Mouse (Mus musculus) urinary bladder, postnatal 4 days (tissue): Measurements from ENCODE around the gene Sp100.

ENCODE experiments used
- DNase-seq, 2 experiments: peaks; one replicate each; pipeline ENCODE4 v3.0.0; 2021 to 2022; ENCODE audit warnings: low spot score in 2 of 2

Gene Sp100

DNA sequence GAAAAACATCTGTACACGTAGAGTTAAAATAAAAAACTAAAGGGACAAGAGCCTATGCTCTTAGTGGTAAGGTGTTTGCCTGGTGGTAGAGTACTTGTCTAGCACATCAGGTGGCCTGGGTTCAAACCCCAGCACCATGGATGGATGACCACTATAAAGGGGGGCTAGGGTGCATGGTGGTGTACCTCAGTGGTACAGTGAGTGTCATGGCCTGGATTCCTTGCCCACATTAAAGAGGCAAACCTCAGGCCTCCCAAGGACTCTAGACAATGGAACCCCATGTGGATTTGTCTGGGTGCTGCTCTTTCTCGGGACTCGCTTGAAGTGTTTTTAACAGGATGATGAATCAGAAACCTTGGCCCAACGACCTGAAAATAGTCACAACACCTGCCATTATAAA, 52.7 kb downstream of the Sp100 start:
- DNase-seq: no peak

DNA sequence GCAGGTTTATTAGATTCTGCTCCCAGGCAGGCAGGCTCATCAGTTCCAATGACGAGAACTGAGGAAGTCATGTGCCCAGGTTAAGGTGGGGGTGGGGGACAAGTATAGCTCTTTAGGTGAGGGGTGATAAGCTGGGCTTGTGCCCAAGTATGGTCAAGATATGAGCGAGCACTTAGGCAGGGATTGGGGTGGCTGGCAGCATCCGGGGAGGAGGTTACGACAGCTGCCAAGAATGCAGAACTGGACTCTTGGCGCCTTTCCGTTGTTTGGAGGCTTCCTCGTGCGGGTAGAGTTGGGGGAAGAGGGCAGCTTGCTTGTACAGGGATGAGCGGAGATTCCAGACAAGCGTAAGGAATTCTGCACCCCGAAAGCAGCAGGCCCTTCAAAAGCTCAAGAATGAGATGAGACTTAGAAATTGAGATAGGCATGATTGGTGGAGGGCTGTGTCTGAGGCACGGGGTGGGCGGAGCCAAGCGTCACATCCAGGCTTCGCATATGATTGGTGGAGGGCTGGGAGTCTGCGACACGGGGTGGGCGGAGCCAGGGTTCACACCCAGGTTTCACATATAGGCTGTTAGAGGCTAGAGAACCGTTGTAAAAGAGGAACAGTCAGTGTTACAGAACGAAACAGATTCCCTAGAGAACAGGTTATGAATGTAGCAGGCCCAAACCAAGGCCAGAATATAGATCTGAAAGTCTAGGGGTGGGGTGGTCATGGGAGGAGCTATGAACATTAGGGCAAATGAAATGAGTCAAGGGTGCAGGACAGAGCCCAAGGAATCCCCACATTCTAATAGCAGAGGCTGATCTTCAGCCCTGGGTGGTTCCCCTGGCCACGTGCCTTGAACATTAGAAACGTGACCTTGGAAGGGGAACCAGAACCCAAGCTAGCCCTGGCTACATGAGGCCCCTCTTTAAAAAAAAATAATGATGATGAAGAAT, 53.7 kb downstream of the Sp100 start:
- peak; percentile 74 to 83 for DNase-seq

DNA sequence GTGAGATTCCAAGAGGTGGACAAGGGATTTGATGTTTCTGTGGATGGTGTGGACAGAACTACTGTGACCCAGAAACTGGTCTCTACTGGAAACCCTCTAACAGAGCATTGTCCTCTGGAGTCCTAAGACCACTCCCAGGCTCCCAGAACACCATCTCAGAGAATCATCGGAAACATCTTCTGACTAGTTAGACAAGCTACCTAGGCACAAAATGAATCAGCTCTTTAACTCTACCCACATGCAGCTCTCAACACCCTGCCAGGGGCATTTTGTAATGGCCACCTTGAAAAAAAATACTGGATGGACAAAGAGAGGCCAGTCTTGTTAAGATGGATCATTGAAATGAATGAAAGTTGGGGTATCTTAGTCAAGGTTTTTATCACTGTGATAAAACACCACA, 55.8 kb downstream of the Sp100 start:
- no peak for DNase-seq

DNA sequence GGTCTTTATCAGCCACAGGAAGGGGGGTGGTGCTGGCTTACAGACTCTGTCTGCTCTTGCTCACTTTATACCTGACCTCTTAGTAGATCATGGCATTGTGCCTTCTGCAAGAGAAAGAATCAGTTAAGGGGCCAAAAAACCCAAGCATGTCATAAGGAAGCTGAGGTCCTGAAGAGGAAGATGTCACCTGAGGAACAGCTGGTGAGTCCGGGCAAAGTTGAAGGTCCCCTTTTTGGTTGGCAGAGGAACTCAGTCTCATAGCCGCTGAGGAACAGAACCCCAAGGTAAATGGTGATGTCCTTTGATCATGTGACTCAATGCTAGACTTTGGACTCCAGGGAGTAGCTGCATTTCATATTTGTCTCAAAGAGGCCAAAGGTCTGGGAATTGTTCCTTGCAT, 57.0 kb downstream of the Sp100 start:
- DNase-seq: no peak

DNA sequence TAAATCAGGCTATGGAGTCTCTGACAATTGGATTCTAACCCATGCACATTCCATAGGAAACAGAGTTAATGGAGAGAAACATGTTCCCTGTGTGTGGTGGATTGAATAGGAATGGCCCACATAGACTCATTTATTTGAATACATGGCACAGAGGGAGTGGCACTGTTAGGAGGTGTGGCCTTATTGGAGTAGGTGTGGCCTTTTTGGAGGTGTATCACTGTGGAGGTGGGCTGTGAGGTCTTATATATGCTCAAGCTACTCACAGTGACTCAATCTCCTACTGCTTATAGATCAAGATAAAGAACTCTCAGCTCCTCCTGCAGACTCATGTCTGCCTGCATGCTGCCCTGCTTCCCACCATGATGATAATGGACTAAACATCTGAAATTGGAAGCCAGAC, 64.7 kb downstream of the Sp100 start:
- DNase-seq: no peak

DNA sequence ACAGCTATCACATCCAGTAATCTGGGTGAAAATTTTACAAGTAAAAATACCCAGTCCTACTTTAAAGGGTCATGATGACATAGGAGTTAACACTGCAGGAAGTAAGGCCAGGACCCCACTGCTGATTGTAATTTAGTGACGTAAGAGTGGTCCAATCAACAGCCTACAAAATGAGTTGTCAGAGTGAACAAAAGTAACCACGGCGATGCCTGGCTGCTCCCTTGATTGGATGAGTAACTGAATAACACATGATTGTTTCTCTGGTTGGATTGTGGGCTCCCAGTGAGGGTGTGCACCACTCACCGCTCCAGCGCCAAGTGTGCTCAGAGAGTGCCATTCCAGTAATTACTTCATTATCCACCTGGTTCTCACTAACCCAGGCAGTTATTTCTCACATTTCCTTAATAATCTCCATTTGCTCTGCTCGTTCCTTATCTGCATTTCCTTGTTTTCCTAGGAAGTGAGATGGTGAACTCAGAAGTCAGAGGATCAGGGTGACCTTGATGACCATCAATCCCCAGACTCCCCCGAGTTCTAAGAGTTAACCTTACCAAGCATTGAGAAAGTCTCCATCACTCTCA, 66.7 kb downstream of the Sp100 start:
- no peak for DNase-seq

DNA sequence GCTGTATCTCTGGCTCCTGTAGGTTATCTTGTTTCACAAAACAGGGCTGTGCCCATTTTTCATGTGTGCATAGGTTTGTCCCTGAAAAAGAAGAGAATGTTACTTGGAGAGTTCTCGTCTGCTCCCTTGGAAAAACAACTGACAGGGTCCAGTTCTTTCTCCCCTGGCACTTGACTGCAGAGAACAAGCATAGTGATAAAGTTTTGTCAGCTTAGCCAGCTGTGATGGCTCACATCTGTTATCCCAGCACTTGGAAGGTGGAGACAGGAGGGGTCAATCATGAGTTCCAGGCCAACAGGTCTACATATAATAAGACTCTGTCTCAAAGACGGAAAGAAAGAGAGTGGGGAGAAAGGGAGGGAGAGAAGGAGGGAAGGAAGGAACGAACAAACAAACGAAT, 69.3 kb downstream of the Sp100 start:
- DNase-seq: no peak

DNA sequence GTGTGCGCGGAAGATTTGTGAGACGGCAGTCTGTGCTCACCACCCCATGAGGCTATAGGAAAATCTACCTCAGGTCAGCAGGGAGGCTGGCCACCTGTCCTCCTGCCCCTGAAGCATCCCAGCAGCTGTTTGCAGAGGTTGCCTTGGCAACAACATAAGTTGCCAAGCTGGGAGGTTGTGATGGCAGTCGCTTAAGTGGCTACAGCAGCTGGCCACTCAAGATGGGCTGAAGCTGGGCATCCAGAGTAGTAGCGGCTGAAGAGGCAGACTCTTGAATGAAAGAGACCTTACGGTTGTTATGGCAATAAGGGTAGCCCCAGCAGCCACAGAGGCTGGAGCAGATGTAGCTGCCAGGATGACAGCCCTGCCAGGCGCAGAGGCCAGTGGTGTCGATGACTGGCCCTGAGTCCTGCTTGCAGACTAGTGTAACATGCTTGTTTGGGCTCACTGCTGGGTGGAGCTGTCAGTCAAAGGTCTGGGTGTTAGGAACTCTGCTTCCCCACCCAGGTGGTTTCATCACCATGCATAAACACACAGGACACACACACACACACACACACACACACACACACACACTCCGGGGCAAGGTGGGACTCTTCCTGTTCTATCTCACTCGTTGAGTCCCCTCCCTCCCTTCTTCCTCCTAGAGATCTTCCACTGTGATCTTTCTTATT, 70.6 kb downstream of the Sp100 start:
- no peak for DNase-seq

DNA sequence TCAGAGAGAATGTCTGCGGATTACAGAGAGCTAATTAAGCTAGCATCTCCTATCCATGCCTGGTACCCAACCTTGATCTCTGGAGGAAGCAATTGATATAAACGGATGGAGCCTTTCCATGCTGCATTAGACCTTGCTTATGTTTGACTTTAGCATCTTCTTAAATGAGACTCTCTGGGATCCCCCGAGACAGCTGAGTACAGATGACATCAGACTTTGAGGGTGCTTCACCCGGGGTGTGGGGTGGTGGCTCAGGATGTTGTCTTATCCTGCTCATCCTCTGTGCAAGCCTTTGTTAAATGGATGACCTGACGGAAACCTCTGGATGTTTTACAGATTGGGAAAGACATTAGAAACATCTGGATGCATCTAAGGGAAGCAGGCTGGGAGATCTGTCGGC, 80.7 kb downstream of the Sp100 start:
- no peak for DNase-seq

DNA sequence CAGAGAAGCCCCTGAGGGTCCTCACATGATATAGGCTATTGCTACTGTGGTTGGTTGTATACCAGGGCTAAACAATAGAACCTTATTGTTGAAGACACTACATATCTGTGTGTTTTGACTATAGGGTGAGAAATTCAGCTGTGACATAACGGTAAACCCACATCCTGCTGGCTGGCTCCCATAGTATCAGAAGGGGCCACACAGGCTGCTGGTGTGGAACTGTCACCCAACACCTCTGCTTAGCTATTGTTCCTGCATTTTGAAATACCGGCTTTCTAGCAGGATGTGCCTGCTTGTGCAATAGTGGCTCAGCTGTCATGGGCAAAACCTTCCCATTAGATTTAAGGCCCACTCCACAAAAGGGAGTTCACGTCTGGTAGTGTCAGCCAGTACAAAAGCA, 82.8 kb downstream of the Sp100 start:
- DNase-seq: no peak

DNA sequence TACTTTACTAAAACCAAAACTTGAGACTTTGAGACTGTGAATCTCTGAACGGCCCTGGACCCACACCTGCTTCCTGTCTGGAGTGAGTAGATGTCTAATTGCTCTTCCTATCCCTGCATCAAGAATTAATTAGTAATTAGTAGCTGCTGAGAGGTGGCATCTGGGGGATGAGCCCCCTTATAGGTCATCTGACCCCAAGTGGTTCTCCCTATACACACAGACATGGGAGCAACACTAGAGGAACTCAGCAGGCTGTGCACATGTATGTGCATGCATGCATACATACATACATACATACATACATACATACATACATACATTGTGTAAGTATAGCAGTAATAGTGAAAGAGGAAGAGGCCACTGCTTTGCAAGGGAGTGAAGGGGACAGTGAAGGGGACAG, 84.7 kb downstream of the Sp100 start:
- no peak for DNase-seq

DNA sequence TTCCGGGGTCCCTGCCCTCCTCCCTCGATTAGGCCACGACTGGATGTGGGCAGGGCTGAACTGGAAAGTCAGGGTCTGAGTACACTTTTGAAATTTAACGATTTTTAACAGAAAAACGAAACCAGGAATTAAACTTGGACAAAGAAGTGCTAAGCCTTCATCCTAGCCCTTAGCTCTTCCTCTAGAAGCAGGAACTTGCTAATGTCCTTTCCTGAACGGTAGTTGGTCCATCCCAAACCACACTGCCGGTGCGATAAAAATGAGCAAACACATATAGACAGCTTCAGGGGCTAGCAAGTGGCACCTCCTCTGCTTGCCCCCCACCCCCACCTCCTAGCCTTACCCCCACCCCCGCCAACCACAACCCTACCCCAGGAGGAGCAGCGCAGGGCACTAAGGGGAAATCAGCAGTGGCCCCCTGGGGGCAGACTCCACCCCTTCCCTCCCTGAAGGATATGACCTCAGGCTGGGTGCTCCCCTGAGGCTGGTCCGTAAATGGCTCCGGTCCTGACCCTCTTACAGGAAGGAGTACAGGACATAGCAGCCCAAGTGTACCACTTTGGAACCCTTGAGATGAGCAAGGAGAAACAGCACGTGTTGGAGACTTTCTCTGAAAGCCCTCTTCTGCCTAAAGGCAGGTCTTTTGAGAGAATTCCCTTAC, 85.8 kb downstream of the Sp100 start:
- DNase-seq: no peak

DNA sequence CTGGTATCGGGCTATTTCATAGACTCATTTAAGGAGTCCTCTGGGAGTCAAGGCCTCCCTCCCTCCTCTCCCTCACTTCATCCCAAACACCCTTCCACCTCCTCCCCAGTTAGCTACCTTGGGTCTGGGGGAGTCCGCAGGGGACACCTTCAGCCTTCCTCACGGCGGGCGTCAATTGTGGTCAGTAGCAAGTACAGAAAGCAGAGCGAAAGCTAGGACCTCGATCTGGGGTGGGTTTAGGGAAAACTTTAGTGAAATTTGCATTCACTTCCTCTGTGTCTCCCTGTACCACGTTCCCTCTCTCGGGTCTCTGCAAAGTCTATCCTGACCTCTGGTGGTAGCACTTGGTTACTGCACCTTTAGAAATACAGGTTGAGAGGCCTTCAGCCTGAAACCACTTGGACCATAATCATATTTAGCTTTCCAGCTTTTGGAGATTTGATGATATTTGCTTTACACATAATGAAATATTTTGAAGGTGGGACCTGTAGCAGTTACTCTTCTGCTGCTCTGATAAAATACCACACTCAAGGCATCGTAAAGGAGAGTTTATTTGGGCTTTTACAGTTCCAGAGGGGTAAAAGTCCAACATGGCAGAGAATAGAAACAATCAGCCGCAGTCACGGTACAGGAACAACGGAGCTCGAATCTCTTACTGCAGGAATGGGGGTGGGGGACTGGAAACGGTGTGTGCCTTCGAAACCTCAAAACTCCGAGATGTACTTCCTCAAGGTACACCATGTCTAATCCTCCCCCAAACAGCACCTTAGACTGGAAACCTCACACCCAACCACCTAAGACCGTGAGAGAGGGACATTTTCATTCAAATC, 86.8 kb downstream of the Sp100 start:
- DNase-seq: peak; percentile 32 to 76

DNA sequence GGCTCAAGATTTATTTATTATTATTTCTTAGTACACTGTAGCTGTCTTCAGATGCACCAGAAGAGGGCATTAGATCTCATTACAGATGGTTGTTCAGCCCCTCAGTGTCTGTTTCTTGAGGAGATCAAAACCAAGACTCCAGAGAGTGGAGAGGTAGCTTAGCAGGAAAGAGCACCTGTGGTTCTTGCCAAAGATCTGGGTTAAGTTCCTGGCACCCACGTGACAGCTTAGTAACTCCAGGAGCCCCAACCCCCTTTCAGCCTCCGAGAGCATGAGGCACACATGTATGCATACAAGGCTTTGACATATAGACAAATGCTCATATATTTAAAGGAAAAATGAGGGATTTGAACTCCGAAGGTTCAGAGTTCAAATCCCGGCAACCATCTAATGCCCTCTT, 89.2 kb downstream of the Sp100 start:
- no peak for DNase-seq

DNA sequence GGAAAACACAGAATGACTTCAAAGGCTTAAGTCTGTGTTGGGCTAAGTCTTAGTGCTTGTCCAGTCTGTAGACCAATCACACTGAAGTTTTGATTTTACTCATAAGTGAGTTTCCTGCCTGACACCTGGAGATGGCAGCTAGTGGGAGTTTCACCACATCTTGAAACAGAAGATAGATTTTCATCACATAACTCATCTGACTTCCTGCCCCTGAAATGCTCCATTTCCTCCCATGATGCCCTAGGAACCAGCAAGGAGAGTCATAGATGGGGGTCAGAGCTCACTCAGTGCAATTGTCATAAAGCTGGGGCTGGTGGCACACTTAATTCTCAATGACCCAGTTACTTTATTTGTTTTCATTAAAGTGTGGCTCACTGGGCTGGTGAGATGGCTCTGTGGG, 90.0 kb downstream of the Sp100 start:
- no peak for DNase-seq

DNA sequence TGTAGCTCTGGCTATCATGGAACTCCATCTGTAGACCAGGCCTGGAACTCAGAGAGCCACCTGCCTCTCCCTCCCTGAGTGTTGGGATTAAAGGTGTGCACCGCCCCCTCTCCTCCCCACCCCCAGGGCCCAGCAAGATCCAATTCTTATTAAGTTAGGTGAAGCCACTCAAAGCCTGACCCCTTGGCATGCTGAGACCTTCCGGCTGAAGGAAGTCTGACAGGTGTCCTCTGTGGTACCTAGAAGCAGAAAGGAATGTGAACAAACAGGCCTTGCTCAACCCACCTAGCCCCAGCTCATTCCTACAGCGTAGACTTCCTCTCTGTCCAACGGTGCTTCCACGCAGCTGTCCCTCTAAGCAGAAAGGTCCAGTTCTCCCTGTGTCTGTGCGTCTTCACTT, 91.1 kb downstream of the Sp100 start:
- no peak for DNase-seq

DNA sequence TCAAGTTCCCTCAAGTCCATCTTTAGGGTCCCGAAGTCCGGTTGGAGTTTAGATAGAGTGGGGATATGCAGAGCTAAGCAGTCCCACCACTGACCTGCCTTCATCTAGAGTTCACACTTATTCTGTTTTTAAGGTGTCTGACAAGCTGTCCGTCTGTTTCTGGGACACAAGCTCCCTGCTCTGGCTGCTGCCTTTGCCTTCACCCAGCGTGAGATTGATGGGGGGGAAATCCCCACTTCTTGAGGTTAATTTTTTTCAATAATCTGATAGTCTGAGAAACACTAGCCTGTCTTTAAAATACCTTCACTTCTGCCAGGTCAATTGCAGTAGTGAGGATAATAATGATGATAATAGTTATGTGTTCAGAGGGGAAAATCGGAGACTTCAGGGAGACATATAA, 92.5 kb downstream of the Sp100 start:
- no peak for DNase-seq

DNA sequence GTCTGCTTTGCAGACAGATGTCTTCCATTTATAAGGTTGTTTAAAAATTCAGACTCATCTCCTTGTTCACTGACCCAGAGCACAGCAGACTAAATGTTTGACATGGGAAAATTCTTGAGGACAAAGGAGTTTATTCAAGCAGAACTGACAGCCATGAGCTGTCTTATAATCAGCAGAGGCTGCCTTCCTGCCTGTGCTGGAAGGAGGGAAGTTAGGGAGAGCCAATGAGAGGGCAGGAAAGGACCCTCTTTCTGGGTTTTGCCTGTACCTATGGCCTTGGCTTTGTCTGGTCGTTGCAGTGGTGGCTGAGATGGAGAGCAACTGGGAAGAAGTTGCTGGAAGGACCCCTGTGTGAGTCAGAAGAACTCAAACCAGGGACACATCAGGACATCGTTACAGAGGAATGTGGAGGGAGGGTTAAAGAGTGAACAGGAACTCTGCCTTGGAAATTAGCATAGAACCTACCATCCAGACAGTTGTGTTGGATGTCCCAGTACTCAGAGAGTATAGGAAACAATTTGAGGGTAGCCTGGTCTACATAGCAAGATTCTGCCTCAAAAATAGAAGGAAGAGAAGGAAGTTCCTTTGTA, 93.2 kb downstream of the Sp100 start:
- DNase-seq: no peak

DNA sequence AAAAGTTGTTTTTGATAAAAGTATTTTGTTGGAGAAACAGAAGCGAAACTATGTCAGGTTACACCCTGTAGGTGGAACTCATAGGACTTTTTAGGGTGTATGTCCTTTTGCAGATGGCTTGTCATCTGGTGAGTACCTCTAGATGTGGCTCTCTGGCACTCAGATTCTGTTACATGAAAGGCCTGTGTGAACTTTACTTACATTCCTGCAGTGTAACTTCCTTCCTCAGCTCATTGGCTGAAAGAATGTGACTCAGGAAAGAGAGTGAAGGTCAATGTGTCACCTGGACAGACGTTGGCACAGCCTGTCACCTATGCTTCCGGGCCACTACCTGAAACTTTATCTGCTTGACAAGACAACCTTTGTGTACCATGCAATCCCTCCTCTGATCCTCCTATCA, 94.8 kb downstream of the Sp100 start:
- DNase-seq: no peak

DNA sequence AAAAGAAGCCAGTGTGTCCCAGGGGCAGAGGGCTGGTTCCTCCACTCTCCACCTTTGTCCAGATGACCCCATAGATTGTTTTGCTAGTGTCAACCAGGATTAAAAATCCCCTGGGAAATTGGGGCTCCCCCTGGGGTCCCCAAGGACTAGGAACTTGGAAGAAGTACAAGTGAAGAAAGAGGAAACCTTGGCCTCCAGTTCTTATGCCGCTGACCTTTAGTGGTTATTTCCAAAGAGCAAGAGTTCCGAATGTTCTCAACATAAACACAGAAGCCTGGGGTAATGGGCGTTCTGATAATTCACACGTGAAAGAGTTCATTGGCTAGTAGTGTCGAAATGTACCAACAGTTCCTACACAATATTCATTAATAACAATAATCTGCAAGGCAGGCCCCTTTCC, 96.7 kb downstream of the Sp100 start:
- DNase-seq: no peak

DNA sequence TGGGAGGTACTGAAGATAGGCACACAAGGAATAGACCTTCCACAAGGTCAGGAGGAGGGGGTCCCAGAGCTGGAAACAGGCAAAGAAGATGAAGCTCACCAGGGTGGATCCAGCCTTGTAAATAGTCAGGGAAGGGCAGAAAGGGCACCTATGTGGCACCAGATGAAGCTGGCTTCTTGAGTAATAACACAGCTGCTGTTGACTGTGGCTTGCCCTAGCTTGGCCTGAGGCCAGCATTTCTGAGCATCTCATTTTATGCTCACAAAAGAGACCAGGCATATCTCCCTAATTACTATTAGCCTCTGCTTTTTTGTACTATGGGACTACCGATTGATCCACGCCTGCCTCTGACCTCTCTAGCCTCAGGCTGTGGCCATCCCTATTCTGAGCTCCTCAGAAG, 100.0 kb downstream of the Sp100 start:
- no peak for DNase-seq
